Mouse (Mus musculus): Measurements from ENCODE around the gene Tulp1.
"Not testable (repeated sequence)": the region's sequence is repeated elsewhere in the genome, so short reads cannot be mapped to it uniquely, and the experiment has no call there.

Gene Tulp1

GRCm38 (mm10) chr17:28330232-28330546 lies 34.8 kb downstream of the Tulp1 start:
- no peaks in the 10 kb centered on the region for H3K9me3 ChIP-seq (ENCODE audit: low read length)
- peak overlapping the region; percentile 100 for H3K4me3 ChIP-seq (replicated peaks; ENCODE audit: low read length)
- H3K27me3 ChIP-seq (ENCODE audit: insufficient read depth, low read length) = no peaks in the 10 kb centered on the region
- peaks cover 62% of the 10 kb centered on the region for H3K36me3 ChIP-seq (ENCODE audit: insufficient read depth, low read length)
- TF ChIP-seq CTCF (conservative IDR thresholded peaks at IDR 0.05; ENCODE audit: low read length) = no peak
- H3K4me1 ChIP-seq (replicated peaks; ENCODE audit: low read depth, low read length) = peaks cover 78% of the 10 kb centered on the region

- no peaks in the 10 kb centered on the region for H3K27me3 ChIP-seq (ENCODE audit: insufficient read depth, low read length)
- H3K9me3 ChIP-seq (ENCODE audit: low read length) = 0 out of 2 replicates have a peak, but pooled peaks cover 1% of the 10 kb centered on the region
- peaks cover 73% of the 10 kb centered on the region for H3K4me1 ChIP-seq (replicated peaks; ENCODE audit: low read depth, low read length)
- H3K4me3 ChIP-seq (replicated peaks; ENCODE audit: low read length) = peak overlapping the region; percentile 100
- peaks cover 67% of the 10 kb centered on the region for H3K36me3 ChIP-seq (ENCODE audit: insufficient read depth, low read length)
- TF ChIP-seq POU5F1 (IDR thresholded peaks at IDR 0.05; ENCODE audit: borderline replicate concordance, low read length) = no peak
- TF ChIP-seq NANOG (IDR thresholded peaks at IDR 0.05; ENCODE audit: borderline replicate concordance, low read length) = no peak
- TF ChIP-seq CTCF (conservative IDR thresholded peaks at IDR 0.05; ENCODE audit: low read length) = no peak
Observed at GRCm38 (mm10) chr17:28329503-28330231, 35.4 kb downstream of the Tulp1 start.

- peaks cover 7% of the 10 kb centered on the region; the same call in 1 of the 2 replicates for H3K9me3 ChIP-seq (ENCODE audit: low read length)
- peak overlapping the region; percentile 100 for H3K4me3 ChIP-seq (replicated peaks; ENCODE audit: low read length)
- peaks cover 67% of the 10 kb centered on the region for H3K4me1 ChIP-seq (replicated peaks; ENCODE audit: low read depth, low read length)
- no peaks in the 10 kb centered on the region for H3K27me3 ChIP-seq (ENCODE audit: insufficient read depth, low read length)
- H3K36me3 ChIP-seq (ENCODE audit: insufficient read depth, low read length) = peaks cover 74% of the 10 kb centered on the region
- TF ChIP-seq NANOG (IDR thresholded peaks at IDR 0.05; ENCODE audit: borderline replicate concordance, low read length) (no peak), POU5F1 (IDR thresholded peaks at IDR 0.05; ENCODE audit: borderline replicate concordance, low read length) (no peak), CTCF (conservative IDR thresholded peaks at IDR 0.05; ENCODE audit: low read length) (no peak)
Observed at GRCm38 (mm10) chr17:28328946-28329345, 36.1 kb downstream of the Tulp1 start.

GRCm38 (mm10) chr17:28328366-28328928 lies 36.6 kb downstream of the Tulp1 start, which contains the start of gene Rpl10a:
Gene Rpl10a (plus strand): TSS chr17:28328471.
- Histone ChIP-seq H3K9me3 (ENCODE audit: low read length) (peaks cover 7% of the 10 kb centered on the region; the same call in 1 of the 2 replicates), H3K27me3 (ENCODE audit: insufficient read depth, low read length) (no peaks in the 10 kb centered on the region), H3K4me3 (replicated peaks; ENCODE audit: low read length) (peak within 1 kb of the TSS; percentile 100), H3K36me3 (ENCODE audit: insufficient read depth, low read length) (peaks cover 78% of the 10 kb centered on the region), H3K4me1 (replicated peaks; ENCODE audit: low read depth, low read length) (peaks cover 66% of the 10 kb centered on the region)
- TF ChIP-seq NANOG (IDR thresholded peaks at IDR 0.05; ENCODE audit: borderline replicate concordance, low read length) (no peak), CTCF (conservative IDR thresholded peaks at IDR 0.05; ENCODE audit: low read length) (no peak), POU5F1 (IDR thresholded peaks at IDR 0.05; ENCODE audit: borderline replicate concordance, low read length) (no peak)

- H3K36me3 ChIP-seq (ENCODE audit: insufficient read depth, low read length) = peaks cover 80% of the 10 kb centered on the region
- TF ChIP-seq POU5F1 (IDR thresholded peaks at IDR 0.05; ENCODE audit: borderline replicate concordance, low read length) (no peak), CTCF (conservative IDR thresholded peaks at IDR 0.05; ENCODE audit: low read length) (no peak)
- peak overlapping the region; percentile 100 for H3K4me3 ChIP-seq (replicated peaks; ENCODE audit: low read length)
- H3K9me3 ChIP-seq (ENCODE audit: low read length) = peaks cover 7% of the 10 kb centered on the region; the same call in 1 of the 2 replicates
- no peaks in the 10 kb centered on the region for H3K27me3 ChIP-seq (ENCODE audit: insufficient read depth, low read length)
- peaks cover 60% of the 10 kb centered on the region for H3K4me1 ChIP-seq (replicated peaks; ENCODE audit: low read depth, low read length)
Observed at GRCm38 (mm10) chr17:28327673-28328325, 37.2 kb downstream of the Tulp1 start.

- no peaks in the 10 kb centered on the region for H3K27me3 ChIP-seq (ENCODE audit: insufficient read depth, low read length)
- peaks cover 83% of the 10 kb centered on the region for H3K36me3 ChIP-seq (ENCODE audit: insufficient read depth, low read length)
- no peak overlapping the region for H3K4me3 ChIP-seq (replicated peaks; ENCODE audit: low read length)
- H3K9me3 ChIP-seq (ENCODE audit: low read length) = peaks cover 7% of the 10 kb centered on the region; the same call in 1 of the 2 replicates
- TF ChIP-seq CTCF (conservative IDR thresholded peaks at IDR 0.05; ENCODE audit: low read length) (no peak), NANOG (IDR thresholded peaks at IDR 0.05; ENCODE audit: borderline replicate concordance, low read length) (no peak)
- H3K4me1 ChIP-seq (replicated peaks; ENCODE audit: low read depth, low read length) = peaks cover 55% of the 10 kb centered on the region
Observed at GRCm38 (mm10) chr17:28326951-28327350, 38.1 kb downstream of the Tulp1 start.

- peak overlapping the region; percentile 23 for H3K4me3 ChIP-seq (replicated peaks; ENCODE audit: low read length)
- H3K36me3 ChIP-seq (ENCODE audit: insufficient read depth, low read length) = peaks cover 85% of the 10 kb centered on the region
- no peaks in the 10 kb centered on the region for H3K27me3 ChIP-seq (ENCODE audit: insufficient read depth, low read length)
- H3K4me1 ChIP-seq (replicated peaks; ENCODE audit: low read depth, low read length) = peaks cover 44% of the 10 kb centered on the region
- H3K9me3 ChIP-seq (ENCODE audit: low read length) = peaks cover 7% of the 10 kb centered on the region; the same call in 1 of the 2 replicates
- TF ChIP-seq CTCF (conservative IDR thresholded peaks at IDR 0.05; ENCODE audit: low read length) (no peak), POU5F1 (IDR thresholded peaks at IDR 0.05; ENCODE audit: borderline replicate concordance, low read length) (no peak), NANOG (IDR thresholded peaks at IDR 0.05; ENCODE audit: borderline replicate concordance, low read length) (no peak)
Observed at GRCm38 (mm10) chr17:28325751-28326150, 39.3 kb downstream of the Tulp1 start.

GRCm38 (mm10) chr17:28324416-28324815 lies 40.6 kb downstream of the Tulp1 start:
- not testable (repeated sequence) for H3K27me3 ChIP-seq (ENCODE audit: insufficient read depth, low read length); H3K9me3 ChIP-seq (ENCODE audit: low read length)

More at GRCm38 (mm10) chr17:28324416-28324815, 40.6 kb downstream of the Tulp1 start:
- Histone ChIP-seq H3K36me3 (ENCODE audit: insufficient read depth, low read length) (peaks cover 83% of the 10 kb centered on the region), H3K4me1 (replicated peaks; ENCODE audit: low read depth, low read length) (peaks cover 39% of the 10 kb centered on the region)
- not testable (repeated sequence) for H3K4me3 ChIP-seq (replicated peaks; ENCODE audit: low read length)
- peak; percentile 31 for TF ChIP-seq CTCF (conservative IDR thresholded peaks at IDR 0.05; ENCODE audit: low read length)
